Mouse (Mus musculus): ENCODE measurements at regions not wholly inside any gene's neighbourhood (a gene's known extent, or its start where the extent isn't known, plus 50 kb on each side); places are given as distances from the start of the nearest gene placed in this dataset.

- DNase-seq (ENCODE audit: low spot score), result no peak
These were observed 110.5 kb downstream of the Rergl start for GRCm38 (mm10) chr6:139391307-139391706.

GRCm38 (mm10) chr6:139350939-139351338 is 150.8 kb downstream of the Rergl start:
- no peak for DNase-seq (ENCODE audit: low spot score)

- no peak for DNase-seq (ENCODE audit: low spot score)
These were observed 176.6 kb downstream of the Rergl start for GRCm38 (mm10) chr6:139325226-139325625.

- no peak for DNase-seq (ENCODE audit: low spot score)
These were observed 194.1 kb downstream of the Rergl start for GRCm38 (mm10) chr6:139307651-139308050.

GRCm38 (mm10) chr6:139304306-139304705 is 197.5 kb downstream of the Rergl start:
- DNase-seq (ENCODE audit: low spot score), result no peak

GRCm38 (mm10) chr6:139295701-139296100 is 206.1 kb downstream of the Rergl start:
- no peak for DNase-seq (ENCODE audit: low spot score)

GRCm38 (mm10) chr6:139279093-139279492 is 222.7 kb downstream of the Rergl start:
- DNase-seq (ENCODE audit: low spot score), result no peak

GRCm38 (mm10) chr6:139275512-139275911 is 226.3 kb downstream of the Rergl start:
- DNase-seq (ENCODE audit: low spot score), result no peak

- no peak for DNase-seq (ENCODE audit: low spot score)
These were observed 248.1 kb downstream of the Rergl start for GRCm38 (mm10) chr6:139253704-139254103.

GRCm38 (mm10) chr6:139248920-139249547 is 252.7 kb downstream of the Rergl start:
- DNase-seq (ENCODE audit: low spot score), result peak; percentile 30

GRCm38 (mm10) chr6:139226127-139226526 is 275.6 kb downstream of the Rergl start:
- DNase-seq (ENCODE audit: low spot score), result no peak

- DNase-seq (ENCODE audit: low spot score), result peak; percentile 5
These were observed 287.3 kb downstream of the Rergl start for GRCm38 (mm10) chr6:139214488-139214887.

GRCm38 (mm10) chr6:139210256-139210655 is 291.5 kb downstream of the Rergl start:
- DNase-seq (ENCODE audit: low spot score), result no peak

- DNase-seq (ENCODE audit: low spot score), result no peak
These were observed 303.2 kb downstream of the Rergl start for GRCm38 (mm10) chr6:139198601-139199000.

- DNase-seq (ENCODE audit: low spot score), result no peak
These were observed 315.3 kb downstream of the Rergl start for GRCm38 (mm10) chr6:139186431-139186830.

GRCm38 (mm10) chr6:139160352-139160751 is 341.4 kb downstream of the Rergl start:
- DNase-seq (ENCODE audit: low spot score), result no peak

- DNase-seq (ENCODE audit: low spot score), result no peak
These were observed 342.0 kb downstream of the Rergl start for GRCm38 (mm10) chr6:139159741-139160140.

GRCm38 (mm10) chr6:139154802-139155201 is 347.0 kb downstream of the Rergl start:
- no peak for DNase-seq (ENCODE audit: low spot score)

- DNase-seq (ENCODE audit: low spot score), result no peak
These were observed 366.1 kb downstream of the Rergl start for GRCm38 (mm10) chr6:139135693-139136092.

GRCm38 (mm10) chr6:139132083-139132679 is 369.6 kb downstream of the Rergl start:
- no peak for DNase-seq (ENCODE audit: low spot score)

GRCm38 (mm10) chr6:139108263-139108662 is 393.5 kb downstream of the Rergl start:
- no peak for DNase-seq (ENCODE audit: low spot score)

- DNase-seq (ENCODE audit: low spot score), result no peak
These were observed 398.4 kb downstream of the Rergl start for GRCm38 (mm10) chr6:139103397-139103796.

- DNase-seq (ENCODE audit: low spot score), result no peak
These were observed 402.5 kb downstream of the Rergl start for GRCm38 (mm10) chr6:139099273-139099672.

GRCm38 (mm10) chr6:139075433-139075832 is 417.1 kb upstream of the Igbp1b start:
- DNase-seq (ENCODE audit: low spot score), result no peak

All from MN1 (cell line).